Mouse (Mus musculus): ENCODE results near the gene Cox6b2. TPM values are rescaled to one million over a fixed set of nuclear protein-coding genes. Genes with fewer than 3 reads are reported as not detected.
A peak's percentile ranks its signal among the peaks of the same experiment; 100 is the strongest.
"Not testable (repeated sequence)": the region's sequence is repeated elsewhere in the genome, so short reads cannot be mapped to it uniquely, and the experiment has no call there.

Cox6b2 gene
- total RNA-seq (2021), result 28.1 and 31.3 TPM in 2 replicates
- long read RNA-seq, experiment 1, partial matches to known transcripts, result 0 of 5 reads
- long read RNA-seq, experiment 1, other reads (novel, unspliced or antisense), result 1 of 5 reads
- long read RNA-seq, experiment 2, transcript Cox6b2-201 (4 exons, 553 nt), result major isoform, 10 of 14 reads
- long read RNA-seq, experiment 2, partial matches to known transcripts, result 1 of 14 reads
- long read RNA-seq, experiment 2, other reads (novel, unspliced or antisense), result 0 of 14 reads

- DNase-seq, result peak; percentile 91
These were observed at the start of gene Cox6b2 for GRCm38 (mm10) chr7:4752821-4753570. Cox6b2 (minus strand) TSS chr7:4753094.

GRCm38 (mm10) chr7:4802247-4802646 is 49.4 kb upstream of the Cox6b2 start:
- no peak for DNase-seq

- DNase-seq, result peak; percentile 45
These were observed 43.0 kb upstream of the Cox6b2 start for GRCm38 (mm10) chr7:4795767-4796433.

GRCm38 (mm10) chr7:4794631-4795168 is 41.8 kb upstream of the Cox6b2 start:
- DNase-seq, result no peak

GRCm38 (mm10) chr7:4793674-4794073 is 40.8 kb upstream of the Cox6b2 start:
- no peak for DNase-seq

GRCm38 (mm10) chr7:4793248-4793647 is 40.4 kb upstream of the Cox6b2 start:
- not testable (repeated sequence) for DNase-seq

GRCm38 (mm10) chr7:4792278-4793212 is 39.7 kb upstream of the Cox6b2 start, which contains the start of gene Rpl28:
Rpl28 (plus strand) TSS chr7:4792874.
- peak; percentile 97 for DNase-seq

- DNase-seq, result no peak
These were observed 36.6 kb upstream of the Cox6b2 start, which contains the start of gene Tmem238 for GRCm38 (mm10) chr7:4789436-4789935. Tmem238 (minus strand) TSS chr7:4789656.

- peak; percentile 81 for DNase-seq
These were observed 35.9 kb upstream of the Cox6b2 start for GRCm38 (mm10) chr7:4788499-4789435.

GRCm38 (mm10) chr7:4783667-4784268 is 30.9 kb upstream of the Cox6b2 start:
- DNase-seq, result no peak

GRCm38 (mm10) chr7:4782759-4783158 is 29.9 kb upstream of the Cox6b2 start, which contains the start of the genes Il11 and Tmem190:
Il11 (minus strand) TSS chr7:4782859.
Tmem190 (plus strand) TSS chr7:4782937.
- no peak for DNase-seq

GRCm38 (mm10) chr7:4782130-4782529 is 29.2 kb upstream of the Cox6b2 start:
- DNase-seq, result no peak

- DNase-seq, result no peak
These were observed 27.0 kb upstream of the Cox6b2 start for GRCm38 (mm10) chr7:4779921-4780320.

- DNase-seq, result no peak
These were observed 25.1 kb upstream of the Cox6b2 start for GRCm38 (mm10) chr7:4777851-4778637.

GRCm38 (mm10) chr7:4776861-4777830 is 24.3 kb upstream of the Cox6b2 start:
- peak; percentile 76 for DNase-seq

- DNase-seq, result no peak
These were observed 23.2 kb upstream of the Cox6b2 start for GRCm38 (mm10) chr7:4776131-4776530.

- DNase-seq, result no peak
These were observed 18.3 kb upstream of the Cox6b2 start, which contains the start of gene Fam71e2 for GRCm38 (mm10) chr7:4771202-4771601. Fam71e2 (minus strand) TSS chr7:4771302.
